Mouse (Mus musculus): ENCODE results near the gene Trim62. TPM values are rescaled to one million over a fixed set of nuclear protein-coding genes. Genes with fewer than 3 reads are reported as not detected.

Trim62 gene
- polyA plus RNA-seq, 1 experiment from 2014 or later: 3.6 TPM

GRCm38 (mm10) chr4:128910276-128911063, 27.1 kb downstream of the Trim62 start:
- Histone ChIP-seq H3K9me3 (ENCODE audit: control insufficient read depth, low read length) (no peaks in the 10 kb centered on the region), H3K27ac (replicated peaks in 1 of 2; ENCODE audit: control insufficient read depth in 1 of 2, insufficient read depth in 1 of 2, low read depth in 2 of 2, low read length in 2 of 2) (no peak overlapping the region), H3K4me3 (ENCODE audit: control insufficient read depth in 1 of 2, insufficient read depth in 1 of 2, low read depth in 1 of 2, low read length in 2 of 2) (no peak overlapping the region), H3K27me3 (ENCODE audit: control insufficient read depth, insufficient read depth, low read length) (no peaks in the 10 kb centered on the region), H3K36me3 (ENCODE audit: control insufficient read depth, insufficient read depth, low read length) (peaks cover 8% of the 10 kb centered on the region; the same call in 1 of the 2 replicates), H3K9ac (ENCODE audit: low read length) (no peak overlapping the region), H3K4me2 (ENCODE audit: low read length) (no peak overlapping the region), H3K4me1 (ENCODE audit: control insufficient read depth in 2 of 2, insufficient read depth in 2 of 2, low read length in 2 of 2) (no peaks in the 10 kb centered on the region)
- no peak for ATAC-seq (ENCODE audit: insufficient number of reproducible peaks, insufficient read depth, low FRiP score, low read depth)
- WGBS: 61% methylated on average over 8 of the region's 8 CpGs

DNA sequence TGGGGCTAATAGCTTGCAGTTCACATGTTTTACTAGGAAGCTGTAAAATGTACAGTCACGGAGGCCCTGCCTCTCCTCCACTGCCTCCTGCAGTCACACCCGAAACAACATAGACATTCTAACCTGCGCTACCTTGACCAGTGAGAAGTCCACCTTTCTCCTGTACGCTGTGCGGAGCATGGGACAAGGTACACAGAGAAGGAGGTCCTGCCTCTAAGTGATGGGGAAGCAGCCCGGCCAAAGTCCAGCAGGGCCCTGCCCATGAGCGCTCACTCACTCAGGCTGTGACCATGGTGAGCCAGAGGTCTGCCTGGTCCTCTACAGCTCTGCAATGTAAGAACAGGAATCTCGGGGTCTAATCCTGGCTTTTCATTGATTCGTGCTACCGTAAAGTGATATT, 28.7 kb downstream of the Trim62 start:
- H3K4me3 ChIP-seq (ENCODE audit: control insufficient read depth in 1 of 2, insufficient read depth in 1 of 2, low read depth in 1 of 2, low read length in 2 of 2): no peak overlapping the region
- H3K27me3 ChIP-seq (ENCODE audit: control insufficient read depth, insufficient read depth, low read length): no peaks in the 10 kb centered on the region
- no peaks in the 10 kb centered on the region for H3K4me1 ChIP-seq (ENCODE audit: control insufficient read depth in 2 of 2, insufficient read depth in 2 of 2, low read length in 2 of 2)
- no peak overlapping the region for H3K4me2 ChIP-seq (ENCODE audit: low read length)
- H3K36me3 ChIP-seq (ENCODE audit: control insufficient read depth, insufficient read depth, low read length): peaks cover 8% of the 10 kb centered on the region; the same call in 1 of the 2 replicates
- no peak overlapping the region for H3K27ac ChIP-seq (replicated peaks in 1 of 2; ENCODE audit: control insufficient read depth in 1 of 2, insufficient read depth in 1 of 2, low read depth in 2 of 2, low read length in 2 of 2)
- no peak overlapping the region for H3K9ac ChIP-seq (ENCODE audit: low read length)
- WGBS: 87% methylated on average over 10 of the region's 10 CpGs
- no peaks in the 10 kb centered on the region for H3K9me3 ChIP-seq (ENCODE audit: control insufficient read depth, low read length)
- no peak for ATAC-seq (ENCODE audit: insufficient number of reproducible peaks, insufficient read depth, low FRiP score, low read depth)

DNA sequence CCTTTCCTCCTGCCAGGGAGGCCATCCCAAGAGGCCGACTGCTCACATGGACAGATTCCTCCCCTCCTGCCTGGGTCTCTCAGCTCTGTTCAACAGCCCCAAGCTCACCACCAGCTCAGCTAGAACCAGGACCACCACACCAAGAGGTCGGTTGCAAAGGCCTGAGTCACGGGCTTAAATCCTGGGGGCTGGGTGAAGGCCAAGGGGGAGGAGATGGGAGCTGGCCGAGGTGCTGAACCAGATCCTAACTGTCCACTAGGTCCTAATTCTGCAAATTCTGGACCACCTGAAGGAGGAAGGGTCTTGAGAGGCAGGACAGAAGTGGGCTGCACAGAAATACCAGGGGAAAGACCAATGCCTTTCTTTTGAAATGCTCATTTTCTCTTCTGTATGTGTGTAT, 30.4 kb downstream of the Trim62 start:
- Histone ChIP-seq H3K4me2 (ENCODE audit: low read length) (no peak overlapping the region), H3K9ac (ENCODE audit: low read length) (no peak overlapping the region), H3K27ac (replicated peaks in 1 of 2; ENCODE audit: control insufficient read depth in 1 of 2, insufficient read depth in 1 of 2, low read depth in 2 of 2, low read length in 2 of 2) (no peak overlapping the region), H3K27me3 (ENCODE audit: control insufficient read depth, insufficient read depth, low read length) (no peaks in the 10 kb centered on the region), H3K4me3 (ENCODE audit: control insufficient read depth in 1 of 2, insufficient read depth in 1 of 2, low read depth in 1 of 2, low read length in 2 of 2) (no peak overlapping the region), H3K36me3 (ENCODE audit: control insufficient read depth, insufficient read depth, low read length) (peaks cover 8% of the 10 kb centered on the region; the same call in 1 of the 2 replicates), H3K9me3 (ENCODE audit: control insufficient read depth, low read length) (no peaks in the 10 kb centered on the region), H3K4me1 (ENCODE audit: control insufficient read depth in 2 of 2, insufficient read depth in 2 of 2, low read length in 2 of 2) (peaks cover 7% of the 10 kb centered on the region in 2 experiments)
- 15% methylated on average over 4 of the region's 4 CpGs for WGBS
- no peak for ATAC-seq (ENCODE audit: insufficient number of reproducible peaks, insufficient read depth, low FRiP score, low read depth)

GRCm38 (mm10) chr4:128917119-128917518, 33.7 kb downstream of the Trim62 start:
- Histone ChIP-seq H3K4me2 (ENCODE audit: low read length) (no peak overlapping the region), H3K9me3 (ENCODE audit: control insufficient read depth, low read length) (no peaks in the 10 kb centered on the region), H3K4me1 (ENCODE audit: control insufficient read depth in 2 of 2, insufficient read depth in 2 of 2, low read length in 2 of 2) (peaks cover 7 to 11% of the 10 kb centered on the region in 2 experiments), H3K9ac (ENCODE audit: low read length) (no peak overlapping the region), H3K27me3 (ENCODE audit: control insufficient read depth, insufficient read depth, low read length) (no peaks in the 10 kb centered on the region), H3K4me3 (ENCODE audit: control insufficient read depth in 1 of 2, insufficient read depth in 1 of 2, low read depth in 1 of 2, low read length in 2 of 2) (no peak overlapping the region), H3K27ac (replicated peaks in 1 of 2; ENCODE audit: control insufficient read depth in 1 of 2, insufficient read depth in 1 of 2, low read depth in 2 of 2, low read length in 2 of 2) (no peak overlapping the region), H3K36me3 (ENCODE audit: control insufficient read depth, insufficient read depth, low read length) (no peaks in the 10 kb centered on the region)
- ATAC-seq (ENCODE audit: insufficient number of reproducible peaks, insufficient read depth, low FRiP score, low read depth): no peak
- 65% methylated on average over 3 of the region's 3 CpGs for WGBS

- H3K4me2 ChIP-seq (ENCODE audit: low read length): no peak overlapping the region
- no peaks in the 10 kb centered on the region for H3K27me3 ChIP-seq (ENCODE audit: control insufficient read depth, insufficient read depth, low read length)
- H3K27ac ChIP-seq (replicated peaks in 1 of 2; ENCODE audit: control insufficient read depth in 1 of 2, insufficient read depth in 1 of 2, low read depth in 2 of 2, low read length in 2 of 2): peak overlapping the region in 1 of 2 experiments; percentile 57; a peak in 2 of 4 replicates
- no peaks in the 10 kb centered on the region for H3K9me3 ChIP-seq (ENCODE audit: control insufficient read depth, low read length)
- H3K36me3 ChIP-seq (ENCODE audit: control insufficient read depth, insufficient read depth, low read length): no peaks in the 10 kb centered on the region
- H3K4me3 ChIP-seq (ENCODE audit: control insufficient read depth in 1 of 2, insufficient read depth in 1 of 2, low read depth in 1 of 2, low read length in 2 of 2): no peak overlapping the region
- no peak overlapping the region for H3K9ac ChIP-seq (ENCODE audit: low read length)
- no peak for ATAC-seq (ENCODE audit: insufficient number of reproducible peaks, insufficient read depth, low FRiP score, low read depth)
- WGBS: 82% methylated on average over 6 of the region's 6 CpGs
- peaks cover 7 to 11% of the 10 kb centered on the region in 2 experiments for H3K4me1 ChIP-seq (ENCODE audit: control insufficient read depth in 2 of 2, insufficient read depth in 2 of 2, low read length in 2 of 2)
Observed at GRCm38 (mm10) chr4:128917756-128918155, 34.4 kb downstream of the Trim62 start.

DNA sequence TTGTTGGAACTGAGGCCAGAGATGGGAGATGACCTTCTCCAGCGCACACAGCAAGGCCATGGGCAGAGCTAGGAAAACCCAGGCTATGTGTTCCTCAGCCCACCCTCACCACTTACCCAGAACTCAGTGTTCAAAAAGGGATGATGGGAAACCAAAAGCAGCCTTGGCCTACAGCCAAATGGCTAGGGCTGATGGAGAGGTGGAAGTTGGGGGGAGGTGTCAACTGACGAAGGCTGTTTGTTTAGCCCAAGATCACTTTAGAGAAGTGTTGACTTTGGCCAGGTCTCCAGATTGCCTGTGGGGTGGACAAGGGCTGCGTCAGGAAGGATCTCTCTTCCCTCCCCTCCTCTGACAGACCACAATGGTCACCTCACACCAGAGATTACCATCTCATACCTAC, 34.8 kb downstream of the Trim62 start:
- Histone ChIP-seq H3K27me3 (ENCODE audit: control insufficient read depth, insufficient read depth, low read length) (no peaks in the 10 kb centered on the region), H3K36me3 (ENCODE audit: control insufficient read depth, insufficient read depth, low read length) (no peaks in the 10 kb centered on the region), H3K4me3 (ENCODE audit: control insufficient read depth in 1 of 2, insufficient read depth in 1 of 2, low read depth in 1 of 2, low read length in 2 of 2) (no peak overlapping the region), H3K27ac (replicated peaks in 1 of 2; ENCODE audit: control insufficient read depth in 1 of 2, insufficient read depth in 1 of 2, low read depth in 2 of 2, low read length in 2 of 2) (peak overlapping the region; percentile 57 to 58; a peak in 3 of 4 replicates), H3K4me2 (ENCODE audit: low read length) (no peak overlapping the region), H3K9ac (ENCODE audit: low read length) (no peak overlapping the region), H3K9me3 (ENCODE audit: control insufficient read depth, low read length) (no peaks in the 10 kb centered on the region), H3K4me1 (ENCODE audit: control insufficient read depth in 2 of 2, insufficient read depth in 2 of 2, low read length in 2 of 2) (peaks cover 7 to 11% of the 10 kb centered on the region in 2 experiments)
- whole genome bisulfite sequencing: 30% methylated on average over 3 of the region's 3 CpGs
- peak; percentile 71; the same call in 1 of the 2 replicates for ATAC-seq (ENCODE audit: insufficient number of reproducible peaks, insufficient read depth, low FRiP score, low read depth)

GRCm38 (mm10) chr4:128919106-128919505, 35.7 kb downstream of the Trim62 start:
- 27% methylated on average over 10 of the region's 10 CpGs for WGBS
- no peak overlapping the region for H3K4me3 ChIP-seq (ENCODE audit: control insufficient read depth in 1 of 2, insufficient read depth in 1 of 2, low read depth in 1 of 2, low read length in 2 of 2)
- no peaks in the 10 kb centered on the region for H3K27me3 ChIP-seq (ENCODE audit: control insufficient read depth, insufficient read depth, low read length)
- no peak overlapping the region for H3K27ac ChIP-seq (replicated peaks in 1 of 2; ENCODE audit: control insufficient read depth in 1 of 2, insufficient read depth in 1 of 2, low read depth in 2 of 2, low read length in 2 of 2)
- no peaks in the 10 kb centered on the region for H3K36me3 ChIP-seq (ENCODE audit: control insufficient read depth, insufficient read depth, low read length)
- ATAC-seq (ENCODE audit: insufficient number of reproducible peaks, insufficient read depth, low FRiP score, low read depth): no peak
- H3K9me3 ChIP-seq (ENCODE audit: control insufficient read depth, low read length): no peaks in the 10 kb centered on the region
- no peak overlapping the region for H3K9ac ChIP-seq (ENCODE audit: low read length)
- peaks cover 7 to 11% of the 10 kb centered on the region in 2 experiments for H3K4me1 ChIP-seq (ENCODE audit: control insufficient read depth in 2 of 2, insufficient read depth in 2 of 2, low read length in 2 of 2)
- H3K4me2 ChIP-seq (ENCODE audit: low read length): no peak overlapping the region

Measured in heart, embryonic 14.5 days (tissue).